Mouse (Mus musculus) MEL (cell line): ENCODE results near the gene Ckap4. TPM values are rescaled to one million over a fixed set of nuclear protein-coding genes. Genes with fewer than 3 reads are reported as not detected.
A peak's percentile ranks its signal among the peaks of the same experiment; 100 is the strongest.

ENCODE experiments used
- DNase-seq: peaks from one replicate; pipeline ENCODE4 v3.0.0; 2011; ENCODE audit warnings: low read depth, low spot score
- H3K27ac ChIP-seq: 2 replicates; pipeline ENCODE4 v1.5.1; 2012; ENCODE audit warnings: low read depth, mild to moderate bottlenecking, control low read depth, low read length, moderate library complexity; ENCODE audit not compliant: control insufficient read depth
- H3K27me3 ChIP-seq, 2 experiments: fragments of 150-350 bp in 1 of 2; sonication (generic) in 1 of 2; 2 replicates each; pipeline ENCODE4 v1.6.1; 2012; ENCODE audit warnings: low read length in 2 of 2, mild to moderate bottlenecking in 2 of 2, improper control_type of control experiment in 1 of 2, moderate library complexity in 1 of 2; ENCODE audit not compliant: insufficient read depth in 2 of 2, control insufficient read depth in 1 of 2
- H3K36me3 ChIP-seq, 2 experiments: 2 replicates each; pipeline ENCODE4 v1.6.1; 2012 to 2014; ENCODE audit warnings: low read length in 2 of 2, improper control_type of control experiment in 1 of 2, inconsistent platforms in 1 of 2, mild to moderate bottlenecking in 1 of 2; ENCODE audit not compliant: insufficient read depth in 2 of 2, control insufficient read depth in 1 of 2
- H3K4me1 ChIP-seq, 2 experiments: fragments of 150-350 bp in 1 of 2; sonication (generic) in 1 of 2; 2 replicates each; pipeline ENCODE4 v1.6.1; 2012; ENCODE audit warnings: low read length in 2 of 2, improper control_type of control experiment in 1 of 2, mild to moderate bottlenecking in 1 of 2; ENCODE audit not compliant: insufficient read depth in 2 of 2, control insufficient read depth in 1 of 2
- H3K4me3 ChIP-seq, 2 experiments: fragments of 150-350 bp in 1 of 2; sonication (generic) in 1 of 2; 2 replicates each; pipeline ENCODE4 v1.5.1; 2012; ENCODE audit warnings: low read depth in 2 of 2, low read length in 2 of 2, mild to moderate bottlenecking in 2 of 2, moderate library complexity in 2 of 2, control low read depth in 1 of 2, improper control_type of control experiment in 1 of 2; ENCODE audit not compliant: control insufficient read depth in 1 of 2, insufficient read depth in 1 of 2
- H3K79me2 ChIP-seq: 2 replicates; pipeline ENCODE4 v1.6.1; 2012; ENCODE audit warnings: mild to moderate bottlenecking, low read length, moderate library complexity; ENCODE audit not compliant: control insufficient read depth, poor library complexity, insufficient read depth
- H3K9ac ChIP-seq: 2 replicates; pipeline ENCODE4 v1.6.1; 2012; ENCODE audit warnings: low read depth, mild to moderate bottlenecking, control low read depth, low read length, moderate library complexity; ENCODE audit not compliant: control insufficient read depth, poor library complexity, severe bottlenecking
- H3K9me3 ChIP-seq: fragments of 150-350 bp; sonication (generic); replicated peaks from 2 replicates; pipeline ENCODE4 v1.6.1; 2012; ENCODE audit warnings: mild to moderate bottlenecking, low read length, improper control_type of control experiment, moderate library complexity; ENCODE audit not compliant: insufficient read depth
- BHLHE40 ChIP-seq: IDR thresholded peaks from 2 replicates; pipeline ENCODE4 v1.6.1; 2012; ENCODE audit warnings: low read depth, mild to moderate bottlenecking, inconsistent platforms, low read length, improper control_type of control experiment, borderline replicate concordance
- CHD1 ChIP-seq: IDR thresholded peaks from 2 replicates; pipeline ENCODE4 v1.6.1; 2012; ENCODE audit warnings: low read depth, mild to moderate bottlenecking, inconsistent platforms, low read length, improper control_type of control experiment
- CTCF ChIP-seq, 3 experiments: IDR thresholded peaks in 2 of 3; conservative IDR thresholded peaks in 1 of 3; 2 replicates each; pipeline ENCODE4 v1.5.1; 2011 to 2012; ENCODE audit warnings: low read length in 3 of 3, low read depth in 2 of 3, mild to moderate bottlenecking in 2 of 3, improper control_type of control experiment in 1 of 3, inconsistent platforms in 1 of 3, mixed read lengths in 1 of 3, moderate library complexity in 1 of 3; ENCODE audit not compliant: control insufficient read depth in 1 of 3, insufficient read depth in 1 of 3, poor library complexity in 1 of 3, severe bottlenecking in 1 of 3
- E2F4 ChIP-seq: IDR thresholded peaks from 2 replicates; pipeline ENCODE4 v1.6.1; 2011; ENCODE audit warnings: low read depth, low read length, improper control_type of control experiment, borderline replicate concordance
- ELF1 ChIP-seq: IDR thresholded peaks from 2 replicates; pipeline ENCODE4 v1.6.1; 2014; ENCODE audit warnings: low read depth, mild to moderate bottlenecking, inconsistent platforms, low read length, improper control_type of control experiment, moderate library complexity
- EP300 ChIP-seq, 2 experiments: IDR thresholded peaks; 2 replicates each; pipeline ENCODE4 v1.6.1; 2011; ENCODE audit warnings: improper control_type of control experiment in 2 of 2, low read length in 2 of 2, low read depth in 1 of 2, mild to moderate bottlenecking in 1 of 2
- GABPA ChIP-seq: IDR thresholded peaks from 2 replicates; pipeline ENCODE4 v1.6.1; 2012; ENCODE audit warnings: low read depth, mild to moderate bottlenecking, inconsistent platforms, low read length, improper control_type of control experiment, moderate library complexity
- GATA1 ChIP-seq: IDR thresholded peaks from 2 replicates; pipeline ENCODE4 v1.6.1; 2011; ENCODE audit warnings: low read depth, low read length, improper control_type of control experiment
- MAX ChIP-seq: IDR thresholded peaks from 2 replicates; pipeline ENCODE4 v1.6.1; 2011; ENCODE audit warnings: low read length, improper control_type of control experiment
- MAZ ChIP-seq: IDR thresholded peaks from 2 replicates; pipeline ENCODE4 v1.6.1; 2012; ENCODE audit warnings: low read depth, mild to moderate bottlenecking, inconsistent platforms, low read length, improper control_type of control experiment
- MEF2A ChIP-seq: IDR thresholded peaks from 2 replicates; pipeline ENCODE4 v1.6.1; 2014; ENCODE audit warnings: low read depth, mild to moderate bottlenecking, inconsistent platforms, low read length, improper control_type of control experiment; ENCODE audit not compliant: poor library complexity, insufficient replicate concordance, severe bottlenecking; ENCODE audit errors: extremely low read depth
- MXI1 ChIP-seq: IDR thresholded peaks from 2 replicates; pipeline ENCODE4 v1.6.1; 2011; ENCODE audit warnings: mild to moderate bottlenecking, low read depth, low read length, improper control_type of control experiment
- MYC ChIP-seq: IDR thresholded peaks from 2 replicates; pipeline ENCODE4 v1.6.1; 2011; ENCODE audit warnings: low read depth, mild to moderate bottlenecking, low read length, improper control_type of control experiment, moderate library complexity
- NRF1 ChIP-seq: IDR thresholded peaks from 2 replicates; pipeline ENCODE4 v1.6.1; 2014; ENCODE audit warnings: low read depth, mild to moderate bottlenecking, inconsistent platforms, low read length, improper control_type of control experiment, moderate library complexity; ENCODE audit not compliant: poor library complexity, insufficient read depth, severe bottlenecking
- POLR2A ChIP-seq, 2 experiments: IDR thresholded peaks; 2 replicates each; pipeline ENCODE4 v1.6.1; 2011 to 2012; ENCODE audit warnings: low read length in 2 of 2, mild to moderate bottlenecking in 2 of 2, control low read depth in 1 of 2, improper control_type of control experiment in 1 of 2, low read depth in 1 of 2, moderate library complexity in 1 of 2; ENCODE audit not compliant: control insufficient read depth in 1 of 2, insufficient read depth in 1 of 2, poor library complexity in 1 of 2
- POLR2AphosphoS5 ChIP-seq: IDR thresholded peaks from 2 replicates; pipeline ENCODE4 v1.6.1; 2012; ENCODE audit warnings: low read depth, borderline replicate concordance, mild to moderate bottlenecking, inconsistent platforms, low read length, moderate library complexity, mixed read lengths
- SMC3 ChIP-seq: IDR thresholded peaks from 2 replicates; pipeline ENCODE4 v1.6.1; 2011; ENCODE audit warnings: low read depth, low read length, improper control_type of control experiment
- TAL1 ChIP-seq: IDR thresholded peaks from 2 replicates; pipeline ENCODE4 v1.6.1; 2012; ENCODE audit warnings: mild to moderate bottlenecking, inconsistent platforms, low read length, moderate library complexity, mixed read lengths
- TBP ChIP-seq: IDR thresholded peaks from 2 replicates; pipeline ENCODE4 v1.8.0; 2011; ENCODE audit warnings: low read depth, low read length, improper control_type of control experiment
- TCF12 ChIP-seq: IDR thresholded peaks from 2 replicates; pipeline ENCODE4 v1.6.1; 2014; ENCODE audit warnings: low read depth, mild to moderate bottlenecking, inconsistent platforms, low read length, improper control_type of control experiment, moderate library complexity
- UBTF ChIP-seq: IDR thresholded peaks from 2 replicates; pipeline ENCODE4 v1.6.1; 2012; ENCODE audit warnings: low read depth, mild to moderate bottlenecking, inconsistent platforms, low read length, improper control_type of control experiment, moderate library complexity, borderline replicate concordance; ENCODE audit not compliant: insufficient read depth
- USF2 ChIP-seq, 2 experiments: IDR thresholded peaks; 2 replicates each; pipeline ENCODE4 v1.6.1; 2011 to 2012; ENCODE audit warnings: improper control_type of control experiment in 2 of 2, low read length in 2 of 2, borderline replicate concordance in 1 of 2, inconsistent platforms in 1 of 2, low read depth in 1 of 2, mild to moderate bottlenecking in 1 of 2; ENCODE audit not compliant: insufficient read depth in 1 of 2
- ZMIZ1 ChIP-seq: IDR thresholded peaks from 2 replicates; pipeline ENCODE4 v1.6.1; 2012; ENCODE audit warnings: low read depth, mild to moderate bottlenecking, inconsistent platforms, low read length, improper control_type of control experiment, moderate library complexity
- ZNF384 ChIP-seq: IDR thresholded peaks from 2 replicates; pipeline ENCODE4 v1.6.1; 2012; ENCODE audit warnings: low read depth, mild to moderate bottlenecking, inconsistent platforms, low read length, improper control_type of control experiment
- polyA plus RNA-seq, 2 experiments: library from polyadenylated mRNA; stranded (reverse) in 1 of 2; unstranded in 1 of 2; fragments of >175 nt in 1 of 2; fragments of >200 nt in 1 of 2; gene quantifications; 2 replicates each; pipeline versions ENCODE4 v1.2.1 to v1.2.4; 2012; ENCODE audit warnings: low replicate concordance in 2 of 2, low read depth in 1 of 2; ENCODE audit not compliant: insufficient read length in 2 of 2, insufficient read depth in 1 of 2, missing spikeins in 1 of 2
- total RNA-seq: library from RNA; depleted of rRNA; stranded (reverse); fragments of 300-350 nt; gene quantifications from 2 replicates; pipeline ENCODE4 v1.2.3, GENCODE M21; 2012

Gene Ckap4
- total and polyA plus RNA-seq, 3 experiments = 1.0 to 5.2 TPM; not detected in 1

GRCm38 (mm10) chr10:84552477-84552876 is 18.6 kb upstream of the Ckap4 start:
- Histone ChIP-seq H3K27me3 (no peaks in the 10 kb centered on the region), H3K9ac (no peak overlapping the region), H3K27ac (no peak overlapping the region), H3K4me3 (no peak overlapping the region), H3K9me3 (no peaks in the 10 kb centered on the region), H3K4me1 (peaks cover 2 to 30% of the 10 kb centered on the region in 2 experiments; a peak in 3 of 4 replicates), H3K36me3 (peaks cover 0 to 28% of the 10 kb centered on the region in 2 experiments; a peak in 2 of 4 replicates), H3K79me2 (no peaks in the 10 kb centered on the region)
- no peak for TF ChIP-seq POLR2AphosphoS5
- no peak for TF ChIP-seq MEF2A
- no peak for TF ChIP-seq MYC
- TF ChIP-seq ELF1 = no peak
- no peak for TF ChIP-seq CHD1
- no peak for TF ChIP-seq TAL1
- TF ChIP-seq SMC3 = no peak
- TF ChIP-seq GATA1 = no peak
- no peak for TF ChIP-seq ZMIZ1
- no peak for TF ChIP-seq MAZ
- no peak for TF ChIP-seq TBP
- TF ChIP-seq MXI1 = no peak
- TF ChIP-seq ZNF384 = no peak
- no peak for DNase-seq

- TF ChIP-seq MEF2A (no peak), EP300 (IDR thresholded peaks at IDR 0.05; ENCODE audit: low read depth in 1 of 2, low read length in 2 of 2) (no peak)
- no peak overlapping the region for H3K27ac ChIP-seq
These were observed 18.0 kb upstream of the Ckap4 start for GRCm38 (mm10) chr10:84551846-84552245.

GRCm38 (mm10) chr10:84549920-84550293 is 16.0 kb upstream of the Ckap4 start:
- peak; percentile 89 for DNase-seq
- Histone ChIP-seq H3K4me1 (peaks cover 2 to 30% of the 10 kb centered on the region in 2 experiments; a peak in 3 of 4 replicates), H3K79me2 (no peaks in the 10 kb centered on the region), H3K9ac (peak overlapping the region; percentile 56), H3K36me3 (peaks cover 0 to 28% of the 10 kb centered on the region in 2 experiments; a peak in 2 of 4 replicates), H3K27ac (peak overlapping the region; percentile 78), H3K9me3 (no peaks in the 10 kb centered on the region), H3K27me3 (no peaks in the 10 kb centered on the region), H3K4me3 (peak overlapping the region; percentile 42 to 56)
- TF ChIP-seq ZNF384 (peak; percentile 98), CHD1 (no peak), GATA1 (peak; percentile 91), POLR2A (IDR thresholded peaks at IDR 0.05; ENCODE audit: control insufficient read depth in 1 of 2, insufficient read depth in 1 of 2, low read depth in 1 of 2, low read length in 2 of 2, poor library complexity in 1 of 2) (no peak), UBTF (no peak), ZMIZ1 (no peak), TAL1 (peak; percentile 83), GABPA (no peak), CTCF (IDR thresholded peaks at IDR 0.05 in 2 of 3, conservative IDR thresholded peaks at IDR 0.05 in 1 of 3; ENCODE audit: control insufficient read depth in 1 of 3, insufficient read depth in 1 of 3, low read depth in 2 of 3, low read length in 3 of 3, poor library complexity in 1 of 3, severe bottlenecking in 1 of 3) (no peak), E2F4 (no peak), USF2 (IDR thresholded peaks at IDR 0.05; ENCODE audit: borderline replicate concordance in 1 of 2, insufficient read depth in 1 of 2, low read depth in 1 of 2, low read length in 2 of 2) (no peak), MAX (peak; percentile 96), BHLHE40 (peak; percentile 65; the same call in 1 of the 2 replicates), TCF12 (peak; percentile 89), NRF1 (no peak)

More at GRCm38 (mm10) chr10:84551846-84552245, 18.0 kb upstream of the Ckap4 start:
- Histone ChIP-seq H3K4me3 (no peak overlapping the region), H3K36me3 (peaks cover 0 to 28% of the 10 kb centered on the region in 2 experiments; a peak in 2 of 4 replicates), H3K79me2 (no peaks in the 10 kb centered on the region), H3K4me1 (peaks cover 2 to 30% of the 10 kb centered on the region in 2 experiments; a peak in 3 of 4 replicates), H3K9me3 (no peaks in the 10 kb centered on the region), H3K9ac (no peak overlapping the region), H3K27me3 (no peaks in the 10 kb centered on the region)
- DNase-seq = no peak
